Mouse (Mus musculus) layer of hippocampus, postnatal 10 days (tissue): ENCODE results near the gene Adra1b. TPM values are rescaled to one million over a fixed set of nuclear protein-coding genes. Genes with fewer than 3 reads are reported as not detected.

Experiments used
- DNase-seq, 2 experiments: peaks; one replicate each; pipeline ENCODE4 v3.0.0; 2021; ENCODE audit warnings: low spot score in 2 of 2
- total RNA-seq, 2 experiments: library from RNA; stranded (reverse); gene quantifications; 2 replicates each; pipeline ENCODE4 v1.2.3; 2021

Gene Adra1b
- total RNA-seq, 2 experiments from 2014 or later, result 6.0 to 6.6 TPM

- DNase-seq, result no peak
These were observed 172.2 kb downstream of the Adra1b start for GRCm38 (mm10) chr11:43728737-43729301.

- DNase-seq, result no peak
These were observed 173.2 kb downstream of the Adra1b start for GRCm38 (mm10) chr11:43727796-43728195.

Other genes starting within 250 kb of the Adra1b start
- gene Pwwp2a, start 219.2 kb downstream of the Adra1b start, total RNA-seq, result 10 to 100 TPM; 66.0 to 70.0 TPM
- gene Ttc1, start 153.2 kb downstream of the Adra1b start, total RNA-seq, result 10 to 100 TPM; 49.1 to 53.0 TPM